Mouse (Mus musculus) cerebellum, adult 2 months (tissue): ENCODE measurements around the gene Pnn.

ENCODE experiments used
- CTCF ChIP-seq: fragments of 200-500 bp; IDR thresholded peaks from 2 replicates; pipeline ENCODE4 v1.5.1; 2011; ENCODE audit warnings: low read depth, mild to moderate bottlenecking, control low read depth, low read length, moderate library complexity, borderline replicate concordance; ENCODE audit not compliant: insufficient read depth
- POLR2A ChIP-seq: fragments of 200-500 bp; IDR thresholded peaks from 2 replicates; pipeline ENCODE4 v1.6.1; 2011; ENCODE audit warnings: low read length, control low read depth, borderline replicate concordance; ENCODE audit not compliant: insufficient read depth

GRCm38 (mm10) chr12:59060322-59060721 is 6.4 kb upstream of the Pnn start:
- TF ChIP-seq CTCF = no peak
- no peak for TF ChIP-seq POLR2A
